Mouse (Mus musculus) megakaryocyte-erythroid progenitor cell, adult 5-6 weeks (primary cell): ENCODE measurements at regions not wholly inside any gene's neighbourhood (a gene's known extent, or its start where the extent isn't known, plus 50 kb on each side); places are given as distances from the start of the nearest gene placed in this dataset.

Source experiments
- ATAC-seq: replicated peaks from 2 replicates; pipeline ENCODE4 v1.8.0; 2016; ENCODE audit warnings: mild to moderate bottlenecking, inconsistent platforms; ENCODE audit not compliant: severe bottlenecking, poor library complexity, low FRiP score, low TSS enrichment

DNA sequence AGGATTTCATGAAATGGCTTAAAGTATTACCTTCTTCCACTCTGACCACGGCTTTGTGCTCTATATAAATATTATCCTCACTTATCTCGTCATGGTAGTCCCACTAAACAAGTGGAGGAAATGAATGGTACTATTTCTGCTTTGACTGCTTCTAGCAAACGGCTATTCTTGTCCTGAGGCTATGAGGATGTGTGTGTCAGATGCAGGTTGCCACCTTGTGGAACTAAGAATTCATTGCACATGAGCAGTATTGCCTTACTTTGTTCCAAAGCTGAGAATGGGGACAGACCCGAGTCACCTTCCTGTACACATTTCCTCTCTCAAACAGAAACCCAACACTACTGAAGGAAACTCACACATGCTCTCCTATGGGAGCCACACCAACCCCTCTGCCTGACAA lies 66.5 kb upstream of the Megf9 start:
- ATAC-seq: peak; percentile 85
